8 mouse cellular contexts compared by ENCODE assay signal in genomic region chr6:38355354-38355823, GRCm38 (mm10). TPM values are rescaled to one million over a fixed set of nuclear protein-coding genes. Genes with fewer than 3 reads are reported as not detected.
DNase-seq lines count a peak whose midpoint lies in the region; ATAC-seq and TF ChIP-seq lines count a peak whose summit lies in the region.

No protein-coding gene starts in this region.

- no peak overlapping the region for H3K27ac ChIP-seq in layer of hippocampus, adult 2 months
- no peak overlapping the region; the same call in 1 of the 2 replicates for H3K27ac ChIP-seq in embryonic fibroblast, embryonic 13.5 days (ENCODE audit: insufficient read depth, low read length)
- no peak overlapping the region for H3K27ac ChIP-seq in limb, embryonic 13.5 days
- no peak overlapping the region for H3K27ac ChIP-seq in neural tube, embryonic 13.5 days (replicated peaks)

- 1% methylated on average over 8 of the region's 8 CpGs for WGBS in limb, embryonic 13.5 days
- WGBS in neural tube, embryonic 13.5 days = 3% methylated on average over 8 of the region's 8 CpGs

- H3K4me1 ChIP-seq in embryonic fibroblast, embryonic 13.5 days (ENCODE audit: control insufficient read depth, insufficient read depth, low read length) = peaks cover 10% of the 10 kb centered on the region
- peaks cover 10% of the 10 kb centered on the region; the same call in 1 of the 2 replicates for H3K4me1 ChIP-seq in limb, embryonic 13.5 days
- peaks cover 21% of the 10 kb centered on the region for H3K4me1 ChIP-seq in neural tube, embryonic 13.5 days (replicated peaks)

- peak overlapping the region; percentile 72 for H3K4me3 ChIP-seq in layer of hippocampus, adult 2 months
- H3K4me3 ChIP-seq in embryonic fibroblast, embryonic 13.5 days (ENCODE audit: insufficient read depth, low read length) = peak overlapping the region; percentile 25; the same call in 1 of the 2 replicates
- peak overlapping the region; percentile 61 for H3K4me3 ChIP-seq in limb, embryonic 13.5 days
- H3K4me3 ChIP-seq in neural tube, embryonic 13.5 days = 0 out of 2 replicates have a peak overlapping the region, but pooled peaks have one; percentile 51

- H3K4me2 ChIP-seq in limb, embryonic 13.5 days (replicated peaks) = peak overlapping the region; percentile 74; the same call in 1 of the 2 replicates
- peak overlapping the region; percentile 66 for H3K4me2 ChIP-seq in neural tube, embryonic 13.5 days

- no peak for TF ChIP-seq POLR2A in embryonic fibroblast, embryonic 13.5 days (IDR thresholded peaks at IDR 0.05; ENCODE audit: low read depth, low read length)

- H3K27me3 ChIP-seq in limb, embryonic 13.5 days = peaks cover 78% of the 10 kb centered on the region
- H3K27me3 ChIP-seq in neural tube, embryonic 13.5 days = peaks cover 72% of the 10 kb centered on the region

- H3K36me3 ChIP-seq in limb, embryonic 13.5 days = no peaks in the 10 kb centered on the region
- no peaks in the 10 kb centered on the region for H3K36me3 ChIP-seq in neural tube, embryonic 13.5 days

- no peak overlapping the region for H3K9ac ChIP-seq in limb, embryonic 13.5 days
- no peak overlapping the region for H3K9ac ChIP-seq in neural tube, embryonic 13.5 days

- TF ChIP-seq CTCF in layer of hippocampus, adult 2 months (conservative IDR thresholded peaks at IDR 0.05) = no peak
- no peak for TF ChIP-seq CTCF in embryonic fibroblast, embryonic 13.5 days (IDR thresholded peaks at IDR 0.05; ENCODE audit: borderline replicate concordance, insufficient read depth, low read length)

- no peak for ATAC-seq in limb, embryonic 13.5 days (ENCODE audit: low FRiP score, low read depth)
- ATAC-seq in neural tube, embryonic 13.5 days (ENCODE audit: low read depth) = no peak

- H3K9me3 ChIP-seq in limb, embryonic 13.5 days = no peaks in the 10 kb centered on the region
- H3K9me3 ChIP-seq in neural tube, embryonic 13.5 days = no peaks in the 10 kb centered on the region

- DNase-seq in layer of hippocampus, adult 2 months (ENCODE audit: low spot score in 2 of 2) = no peak
- DNase-seq in layer of hippocampus, postnatal 10 days (ENCODE audit: low spot score in 2 of 2) = no peak
- DNase-seq in frontal cortex, adult 2 months (ENCODE audit: extremely low spot score in 1 of 2, low spot score in 1 of 2) = no peak
- no peak for DNase-seq in c-Kit-positive CD71-positive TER-119-positive erythroid progenitor cells, embryonic 14.5 days (ENCODE audit: low spot score)
- no peak for DNase-seq in yolk sac, embryonic 10.5 days (ENCODE audit: low spot score)

RNA-seq across cellular contexts. Expression of gene Zc3hav1, which starts 1.0 kb away (rescaled TPM):
- total RNA-seq in layer of hippocampus, adult 2 months (2021) = 1 to 10 TPM; 3.1 to 3.9 TPM
- 1 to 10 TPM; 3.0 to 3.1 TPM for total RNA-seq in layer of hippocampus, postnatal 10 days (2021)
- polyA plus RNA-seq in embryonic fibroblast, embryonic 13.5 days (2011; ENCODE audit: insufficient read length, low read depth, missing spikeins) = 38.3 and 51.3 TPM in 2 replicates
- polyA plus RNA-seq in limb, embryonic 13.5 days (2015; fragmentation: Nextera tagmentation; extraction: Ambion mirVana) = 2.9 and 3.3 TPM in 2 replicates
- 1.1 and 1.3 TPM in 2 replicates for polyA plus RNA-seq in neural tube, embryonic 13.5 days (2015; fragmentation: Nextera tagmentation; extraction: Ambion mirVana)
- 3.5 and 3.9 TPM in 2 replicates for polyA plus RNA-seq in frontal cortex, adult 2 months (2012; rRNA removed)

RNA-seq across cellular contexts. Expression of gene Ttc26, which starts 25.9 kb away (rescaled TPM):
- total RNA-seq in layer of hippocampus, adult 2 months (2021) = 10 to 100 TPM; 11.5 to 12.2 TPM
- 10 to 100 TPM in 1 of 2 experiments, 1 to 10 TPM in 1; 9.8 to 10.1 TPM for total RNA-seq in layer of hippocampus, postnatal 10 days (2021)
- 10.4 and 10.7 TPM in 2 replicates for polyA plus RNA-seq in embryonic fibroblast, embryonic 13.5 days (2011; ENCODE audit: insufficient read length, low read depth, missing spikeins)
- polyA plus RNA-seq in limb, embryonic 13.5 days (2015; fragmentation: Nextera tagmentation; extraction: Ambion mirVana) = 9.0 and 10.3 TPM in 2 replicates
- polyA plus RNA-seq in neural tube, embryonic 13.5 days (2015; fragmentation: Nextera tagmentation; extraction: Ambion mirVana) = 6.4 and 7.2 TPM in 2 replicates
- 6.2 and 6.4 TPM in 2 replicates for polyA plus RNA-seq in frontal cortex, adult 2 months (2012; rRNA removed)

RNA-seq across cellular contexts. Expression of gene Zc3hav1l, which starts 56.3 kb away (rescaled TPM):
- 1 to 10 TPM; 4.5 TPM for total RNA-seq in layer of hippocampus, adult 2 months (2021)
- 1 to 10 TPM; 3.6 to 4.1 TPM for total RNA-seq in layer of hippocampus, postnatal 10 days (2021)
- 9.6 and 14.3 TPM in 2 replicates for polyA plus RNA-seq in embryonic fibroblast, embryonic 13.5 days (2011; ENCODE audit: insufficient read length, low read depth, missing spikeins)
- polyA plus RNA-seq in limb, embryonic 13.5 days (2015; fragmentation: Nextera tagmentation; extraction: Ambion mirVana) = 13.9 and 15.0 TPM in 2 replicates
- polyA plus RNA-seq in neural tube, embryonic 13.5 days (2015; fragmentation: Nextera tagmentation; extraction: Ambion mirVana) = 9.9 and 10.1 TPM in 2 replicates
- 4.0 and 4.2 TPM in 2 replicates for polyA plus RNA-seq in frontal cortex, adult 2 months (2012; rRNA removed)
